Mouse (Mus musculus) embryonic facial prominence, embryonic 15.5 days (tissue): ENCODE results near the gene Olfr1354. TPM values are rescaled to one million over a fixed set of nuclear protein-coding genes. Genes with fewer than 3 reads are reported as not detected.
"Not testable (repeated sequence)": the region's sequence is repeated elsewhere in the genome, so short reads cannot be mapped to it uniquely, and the experiment has no call there.

ENCODE experiments used
- ATAC-seq: fragments of 200-750 bp; cut with Nextera tagmentation; 2 replicates; pipeline ENCODE4 v1.8.0; 2017; ENCODE audit warnings: low read depth, moderate TSS enrichment; ENCODE audit not compliant: insufficient number of reproducible peaks, low FRiP score, low TSS enrichment
- H3K27ac ChIP-seq: fragments of 300-500 bp; sonication (generic); replicated peaks from 2 replicates; pipeline ENCODE4 v1.5.1; 2015; ENCODE audit warnings: mild to moderate bottlenecking, inconsistent platforms
- H3K27me3 ChIP-seq: fragments of 300-500 bp; sonication (generic); 2 replicates; pipeline ENCODE4 v1.6.1; 2015; ENCODE audit warnings: inconsistent platforms
- H3K36me3 ChIP-seq: fragments of 300-500 bp; sonication (generic); 2 replicates; pipeline ENCODE4 v1.6.1; 2015; ENCODE audit warnings: mild to moderate bottlenecking, inconsistent platforms
- H3K4me1 ChIP-seq: fragments of 300-500 bp; sonication (generic); 2 replicates; pipeline ENCODE4 v1.6.1; 2015; ENCODE audit warnings: inconsistent platforms
- H3K4me2 ChIP-seq: fragments of 300-500 bp; sonication (generic); replicated peaks from 2 replicates; pipeline ENCODE4 v1.6.1; 2015; ENCODE audit warnings: mild to moderate bottlenecking, inconsistent platforms
- H3K4me3 ChIP-seq: fragments of 300-500 bp; sonication (generic); replicated peaks from 2 replicates; pipeline ENCODE4 v1.5.1; 2015; ENCODE audit warnings: mild to moderate bottlenecking, inconsistent platforms
- H3K9ac ChIP-seq: fragments of 300-500 bp; sonication (generic); 2 replicates; pipeline ENCODE4 v1.6.1; 2015; ENCODE audit warnings: inconsistent platforms
- H3K9me3 ChIP-seq: fragments of 300-500 bp; sonication (generic); replicated peaks from 2 replicates; pipeline ENCODE4 v1.6.1; 2016; ENCODE audit warnings: inconsistent platforms
- WGBS: fragments of 180-500 bp; shearing (Covaris S2); methylation state at CpG from one replicate; pipeline ENCODE4 v1.1.7; 2015; 5-methylcytosine and 5-hydroxymethylcytosine counted together
- polyA plus RNA-seq: library from polyadenylated mRNA; unstranded; fragments of >200 nt; fragmentation: Nextera tagmentation; extraction: Ambion mirVana; gene quantifications from 2 replicates; pipeline ENCODE4 v1.2.1, GENCODE M21; 2015

Olfr1354 gene
- polyA plus RNA-seq, result not detected in 2 replicates

DNA sequence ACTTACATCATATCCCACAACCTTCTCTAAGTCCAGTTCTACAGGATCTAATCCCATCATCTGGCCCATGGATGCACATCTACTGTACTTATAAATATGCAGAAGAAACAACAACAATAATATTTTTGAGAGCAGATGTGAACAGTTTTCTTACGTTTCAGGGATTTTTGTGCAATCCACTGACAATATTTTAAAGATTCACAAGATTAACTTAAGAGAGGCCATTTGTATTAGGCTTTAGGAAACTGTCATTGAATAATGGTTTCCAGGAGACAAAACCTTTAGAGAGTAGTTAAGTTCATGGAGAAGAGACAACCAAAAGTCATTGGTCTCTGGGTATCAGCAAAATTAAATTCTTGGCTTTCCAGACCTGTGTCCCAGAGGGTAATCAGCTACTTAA, at the start of gene Olfr1354:
Gene Olfr1354, plus strand, starts transcription at position 301 of the 400 bp plus-strand sequence.
- H3K36me3 ChIP-seq, H3K9me3 ChIP-seq, H3K4me1 ChIP-seq, H3K4me2 ChIP-seq, H3K9ac ChIP-seq, ATAC-seq, H3K27me3 ChIP-seq, H3K27ac ChIP-seq, H3K4me3 ChIP-seq: not testable (repeated sequence)
- 73% methylated on average over 1 of the region's 1 CpGs for WGBS

- Histone ChIP-seq H3K27ac (no peak within 1 kb of the TSS), H3K4me1 (no peaks in the 10 kb centered on the region), H3K9ac (no peak within 1 kb of the TSS), H3K4me3 (no peak within 1 kb of the TSS), H3K9me3 (no peaks in the 10 kb centered on the region), H3K4me2 (no peak within 1 kb of the TSS), H3K36me3 (no peaks in the 10 kb centered on the region), H3K27me3 (no peaks in the 10 kb centered on the region)
- ATAC-seq, result no peak
- 71% methylated on average over 2 of the region's 2 CpGs for WGBS
Measured at GRCm38 (mm10) chr10:78875240-78875639, 37.7 kb upstream of the Olfr1354 start, which contains the start of gene Olfr1355. TSS of gene Olfr1355 (plus strand) at chr10:78875540.

- not testable (repeated sequence) for H3K27me3 ChIP-seq
Measured at GRCm38 (mm10) chr10:78950336-78950735, 37.4 kb downstream of the Olfr1354 start, which contains the start of gene Olfr8. TSS of gene Olfr8 (plus strand) at chr10:78950636.

GRCm38 (mm10) chr10:78963009-78963408, 50.0 kb downstream of the Olfr1354 start, which contains the start of gene Olfr1353:
TSS of gene Olfr1353 (plus strand) at chr10:78963309.
- not testable (repeated sequence) for H3K4me2 ChIP-seq, H3K27me3 ChIP-seq, H3K9ac ChIP-seq, ATAC-seq, H3K9me3 ChIP-seq, H3K27ac ChIP-seq, H3K36me3 ChIP-seq, H3K4me3 ChIP-seq, H3K4me1 ChIP-seq

More at GRCm38 (mm10) chr10:78950336-78950735, 37.4 kb downstream of the Olfr1354 start, which contains the start of gene Olfr8:
- H3K9ac ChIP-seq, H3K36me3 ChIP-seq, ATAC-seq, H3K27ac ChIP-seq, H3K4me2 ChIP-seq, H3K4me3 ChIP-seq, H3K9me3 ChIP-seq, H3K4me1 ChIP-seq: not testable (repeated sequence)
- 75% methylated on average over 1 of the region's 1 CpGs for WGBS

Other genes with a start within 250 kb of the Olfr1354 start
- gene Casp14, start 194.9 kb upstream of the Olfr1354 start, polyA plus RNA-seq, result 23.5 and 37.2 TPM in 2 replicates
- 0.15 TPM in 1 of 2 replicates, not detected in the other for gene Ccdc105, start 160.1 kb upstream of the Olfr1354 start, polyA plus RNA-seq
- 0.97 and 1.2 TPM in 2 replicates for gene Slc1a6, start 132.7 kb upstream of the Olfr1354 start, polyA plus RNA-seq
- not detected in 2 replicates for gene Olfr1356, start 61.0 kb upstream of the Olfr1354 start, polyA plus RNA-seq
- gene Olfr1355, start 37.6 kb upstream of the Olfr1354 start, polyA plus RNA-seq, result not detected in 2 replicates
- not detected in 2 replicates for gene Olfr8, start 37.5 kb downstream of the Olfr1354 start, polyA plus RNA-seq
- gene Olfr1353, start 50.1 kb downstream of the Olfr1354 start, polyA plus RNA-seq, result not detected in 2 replicates
- gene Olfr1352, start 67.9 kb downstream of the Olfr1354 start, polyA plus RNA-seq, result 0.19 TPM in 1 of 2 replicates, not detected in the other
- gene Olfr1351, start 99.3 kb downstream of the Olfr1354 start, polyA plus RNA-seq, result 0.11 TPM in 1 of 2 replicates, not detected in the other
- gene Olfr57, start 115.6 kb downstream of the Olfr1354 start, polyA plus RNA-seq, result 0.23 TPM in 1 of 2 replicates, not detected in the other
- 31.3 and 31.9 TPM in 2 replicates for gene 2610008E11Rik, start 184.4 kb downstream of the Olfr1354 start, polyA plus RNA-seq
- not detected in 2 replicates for gene Vmn2r80, start 235.6 kb downstream of the Olfr1354 start, polyA plus RNA-seq